Mouse (Mus musculus): ENCODE measurements around the gene Cxcr5. TPM values are rescaled to one million over a fixed set of nuclear protein-coding genes. Genes with fewer than 3 reads are reported as not detected.

Cxcr5 gene
- polyA plus RNA-seq, 1 experiment = not detected

GRCm38 (mm10) chr9:44548412-44549152 lies 13.1 kb downstream of the Cxcr5 start:
- Histone ChIP-seq H3ac (ENCODE audit: control insufficient read depth, insufficient read length, low read depth) (no peak overlapping the region), H3K79me2 (ENCODE audit: control insufficient read depth, insufficient read depth) (no peaks in the 10 kb centered on the region), H3K27me3 (ENCODE audit: control insufficient read depth, insufficient read depth, insufficient read length) (no peaks in the 10 kb centered on the region), H3K4me3 (ENCODE audit: insufficient read depth, poor library complexity, severe bottlenecking) (no peak overlapping the region), H3K79me3 (ENCODE audit: low read depth) (no peaks in the 10 kb centered on the region), H3K36me3 (ENCODE audit: control insufficient read depth, insufficient read depth) (no peaks in the 10 kb centered on the region)
- TF ChIP-seq CTCF (IDR thresholded peaks at IDR 0.05; ENCODE audit: control insufficient read depth, insufficient read depth, insufficient read length) (no peak), FOSL1 (IDR thresholded peaks at IDR 0.05; ENCODE audit: insufficient read depth, low read length, poor library complexity, severe bottlenecking) (no peak), MYOD1 (IDR thresholded peaks at IDR 0.05; ENCODE audit: control insufficient read depth, insufficient read length, low read depth) (no peak), CEBPB (IDR thresholded peaks at IDR 0.05; ENCODE audit: low read depth) (no peak), USF1 (IDR thresholded peaks at IDR 0.05; ENCODE audit: low read depth) (no peak), MAX (IDR thresholded peaks at IDR 0.05) (no peak), MYOG (IDR thresholded peaks at IDR 0.05; ENCODE audit: control insufficient read depth, extremely low read depth, insufficient read length) (no peak)

- H3K27me3 ChIP-seq (ENCODE audit: control insufficient read depth, insufficient read depth, insufficient read length) = no peaks in the 10 kb centered on the region
- no peak overlapping the region for H3ac ChIP-seq (ENCODE audit: control insufficient read depth, insufficient read length, low read depth)
- no peaks in the 10 kb centered on the region for H3K79me2 ChIP-seq (ENCODE audit: control insufficient read depth, insufficient read depth)
- no peaks in the 10 kb centered on the region for H3K79me3 ChIP-seq (ENCODE audit: low read depth)
- H3K4me3 ChIP-seq (ENCODE audit: insufficient read depth, poor library complexity, severe bottlenecking) = no peak overlapping the region
- TF ChIP-seq CEBPB (IDR thresholded peaks at IDR 0.05; ENCODE audit: low read depth) (no peak), CTCF (IDR thresholded peaks at IDR 0.05; ENCODE audit: control insufficient read depth, insufficient read depth, insufficient read length) (no peak), USF1 (IDR thresholded peaks at IDR 0.05; ENCODE audit: low read depth) (no peak), MYOD1 (IDR thresholded peaks at IDR 0.05; ENCODE audit: control insufficient read depth, insufficient read length, low read depth) (no peak), MAX (IDR thresholded peaks at IDR 0.05) (no peak), MYOG (IDR thresholded peaks at IDR 0.05; ENCODE audit: control insufficient read depth, extremely low read depth, insufficient read length) (no peak), FOSL1 (IDR thresholded peaks at IDR 0.05; ENCODE audit: insufficient read depth, low read length, poor library complexity, severe bottlenecking) (no peak)
- H3K36me3 ChIP-seq (ENCODE audit: control insufficient read depth, insufficient read depth) = no peaks in the 10 kb centered on the region
Measured at GRCm38 (mm10) chr9:44544986-44545385, 16.7 kb downstream of the Cxcr5 start.

DNA sequence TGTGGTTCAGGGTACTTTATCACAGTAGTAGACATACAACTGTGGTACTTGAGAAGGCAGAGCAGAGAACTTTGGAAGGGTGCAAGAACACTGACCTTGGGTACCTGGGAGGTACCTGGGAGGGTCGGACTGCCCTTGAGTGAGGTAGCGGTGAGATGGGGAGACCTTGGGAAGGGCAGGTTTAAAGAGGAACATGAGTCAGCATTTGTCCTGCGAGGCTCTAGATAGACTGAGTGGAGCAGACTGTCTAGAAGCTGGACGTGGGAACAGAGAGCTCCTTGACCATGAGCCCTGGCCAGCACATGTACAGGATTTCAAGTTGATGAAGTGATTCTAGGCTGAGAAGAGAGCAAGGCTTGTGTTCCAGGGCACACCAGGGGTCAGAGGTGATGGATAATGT lies 19.3 kb downstream of the Cxcr5 start:
- Histone ChIP-seq H3K27me3 (ENCODE audit: control insufficient read depth, insufficient read depth, insufficient read length) (no peaks in the 10 kb centered on the region), H3K36me3 (ENCODE audit: control insufficient read depth, insufficient read depth) (no peaks in the 10 kb centered on the region), H3K4me3 (ENCODE audit: insufficient read depth, poor library complexity, severe bottlenecking) (no peak overlapping the region), H3K79me2 (ENCODE audit: control insufficient read depth, insufficient read depth) (no peaks in the 10 kb centered on the region), H3ac (ENCODE audit: control insufficient read depth, insufficient read length, low read depth) (no peak overlapping the region), H3K79me3 (ENCODE audit: low read depth) (no peaks in the 10 kb centered on the region)
- no peak for TF ChIP-seq FOSL1 (IDR thresholded peaks at IDR 0.05; ENCODE audit: insufficient read depth, low read length, poor library complexity, severe bottlenecking)
- no peak for TF ChIP-seq USF1 (IDR thresholded peaks at IDR 0.05; ENCODE audit: low read depth)
- no peak for TF ChIP-seq CEBPB (IDR thresholded peaks at IDR 0.05; ENCODE audit: low read depth)
- no peak for TF ChIP-seq MAX (IDR thresholded peaks at IDR 0.05)
- no peak for TF ChIP-seq CTCF (IDR thresholded peaks at IDR 0.05; ENCODE audit: control insufficient read depth, insufficient read depth, insufficient read length)
- TF ChIP-seq MYOD1 (IDR thresholded peaks at IDR 0.05; ENCODE audit: control insufficient read depth, insufficient read length, low read depth) = no peak
- no peak for TF ChIP-seq MYOG (IDR thresholded peaks at IDR 0.05; ENCODE audit: control insufficient read depth, extremely low read depth, insufficient read length)

DNA sequence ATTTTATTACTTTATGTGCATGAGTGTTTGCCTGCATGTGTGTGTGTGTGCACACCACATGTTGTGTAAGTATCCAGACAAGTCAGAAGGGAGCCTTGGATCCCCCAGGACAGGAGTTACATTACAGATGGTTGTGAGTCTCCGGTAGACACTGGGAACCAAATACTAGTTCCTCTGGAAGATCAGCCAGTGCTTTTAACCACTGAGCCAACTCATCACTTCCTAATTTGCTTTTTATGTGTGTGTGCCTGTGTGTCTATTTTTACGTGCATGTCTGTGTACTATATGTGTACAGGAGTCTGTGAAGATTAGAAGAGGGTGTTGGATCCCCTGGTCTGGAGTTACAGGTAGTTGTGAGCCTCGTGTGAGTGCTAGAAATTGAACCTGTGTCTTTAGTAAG lies 21.0 kb downstream of the Cxcr5 start:
- TF ChIP-seq USF1 (IDR thresholded peaks at IDR 0.05; ENCODE audit: low read depth) (no peak), CEBPB (IDR thresholded peaks at IDR 0.05; ENCODE audit: low read depth) (no peak), CTCF (IDR thresholded peaks at IDR 0.05; ENCODE audit: control insufficient read depth, insufficient read depth, insufficient read length) (no peak), MYOG (IDR thresholded peaks at IDR 0.05; ENCODE audit: control insufficient read depth, extremely low read depth, insufficient read length) (no peak), FOSL1 (IDR thresholded peaks at IDR 0.05; ENCODE audit: insufficient read depth, low read length, poor library complexity, severe bottlenecking) (no peak), MYOD1 (IDR thresholded peaks at IDR 0.05; ENCODE audit: control insufficient read depth, insufficient read length, low read depth) (no peak), MAX (IDR thresholded peaks at IDR 0.05) (no peak)

DNA sequence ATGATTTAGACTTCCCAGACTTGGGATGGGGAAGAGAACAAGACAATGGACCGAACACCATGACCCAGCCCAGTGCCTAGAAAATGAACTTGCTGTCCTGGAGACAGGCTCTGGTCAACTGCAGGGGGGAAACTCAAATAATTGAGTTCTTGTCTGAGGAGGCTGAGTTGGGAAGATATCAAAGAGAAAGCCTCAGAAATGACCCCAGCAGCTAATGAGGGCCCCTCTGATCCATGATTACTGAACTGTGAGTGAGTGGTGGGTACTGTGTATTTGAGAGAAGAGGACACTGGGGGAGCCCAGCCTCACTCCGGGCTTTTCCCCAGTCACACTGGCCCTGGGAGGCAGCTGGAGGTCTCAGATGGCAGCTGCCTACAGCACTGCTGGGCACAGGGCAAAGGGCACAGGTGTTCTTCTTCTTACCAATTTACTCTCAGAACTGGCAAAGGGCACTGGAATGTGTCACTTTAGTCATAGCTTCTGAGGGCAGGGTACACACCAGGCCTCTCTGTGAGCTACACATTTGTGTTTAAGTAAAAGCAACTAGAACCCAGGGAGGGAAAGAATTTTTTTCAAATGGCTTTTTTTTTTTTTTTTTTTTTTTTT lies 21.8 kb downstream of the Cxcr5 start:
- Histone ChIP-seq H3K36me3 (ENCODE audit: control insufficient read depth, insufficient read depth) (no peaks in the 10 kb centered on the region), H3K27me3 (ENCODE audit: control insufficient read depth, insufficient read depth, insufficient read length) (no peaks in the 10 kb centered on the region), H3K4me3 (ENCODE audit: insufficient read depth, poor library complexity, severe bottlenecking) (no peak overlapping the region), H3K79me3 (ENCODE audit: low read depth) (no peaks in the 10 kb centered on the region), H3ac (ENCODE audit: control insufficient read depth, insufficient read length, low read depth) (no peak overlapping the region), H3K79me2 (ENCODE audit: control insufficient read depth, insufficient read depth) (no peaks in the 10 kb centered on the region)
- TF ChIP-seq MYOG (IDR thresholded peaks at IDR 0.05; ENCODE audit: control insufficient read depth, extremely low read depth, insufficient read length) (no peak), CEBPB (IDR thresholded peaks at IDR 0.05; ENCODE audit: low read depth) (no peak), FOSL1 (IDR thresholded peaks at IDR 0.05; ENCODE audit: insufficient read depth, low read length, poor library complexity, severe bottlenecking) (no peak), USF1 (IDR thresholded peaks at IDR 0.05; ENCODE audit: low read depth) (no peak), MAX (IDR thresholded peaks at IDR 0.05) (no peak), MYOD1 (IDR thresholded peaks at IDR 0.05; ENCODE audit: control insufficient read depth, insufficient read length, low read depth) (no peak), CTCF (IDR thresholded peaks at IDR 0.05; ENCODE audit: control insufficient read depth, insufficient read depth, insufficient read length) (no peak)

More for the DNA sequence above, 21.0 kb downstream of the Cxcr5 start:
- H3K27me3 ChIP-seq (ENCODE audit: control insufficient read depth, insufficient read depth, insufficient read length) = no peaks in the 10 kb centered on the region
- H3ac ChIP-seq (ENCODE audit: control insufficient read depth, insufficient read length, low read depth) = no peak overlapping the region
- H3K36me3 ChIP-seq (ENCODE audit: control insufficient read depth, insufficient read depth) = no peaks in the 10 kb centered on the region
- H3K79me3 ChIP-seq (ENCODE audit: low read depth) = no peaks in the 10 kb centered on the region
- H3K4me3 ChIP-seq (ENCODE audit: insufficient read depth, poor library complexity, severe bottlenecking) = no peak overlapping the region
- no peaks in the 10 kb centered on the region for H3K79me2 ChIP-seq (ENCODE audit: control insufficient read depth, insufficient read depth)

Measured in C2C12 (cell line).